Mouse (Mus musculus): ENCODE results near the gene Olfr993. TPM values are rescaled to one million over a fixed set of nuclear protein-coding genes. Genes with fewer than 3 reads are reported as not detected.

Olfr993 gene
- polyA plus RNA-seq (2012; rRNA removed), result 0.11 TPM in 1 of 2 replicates, not detected in the other

DNA sequence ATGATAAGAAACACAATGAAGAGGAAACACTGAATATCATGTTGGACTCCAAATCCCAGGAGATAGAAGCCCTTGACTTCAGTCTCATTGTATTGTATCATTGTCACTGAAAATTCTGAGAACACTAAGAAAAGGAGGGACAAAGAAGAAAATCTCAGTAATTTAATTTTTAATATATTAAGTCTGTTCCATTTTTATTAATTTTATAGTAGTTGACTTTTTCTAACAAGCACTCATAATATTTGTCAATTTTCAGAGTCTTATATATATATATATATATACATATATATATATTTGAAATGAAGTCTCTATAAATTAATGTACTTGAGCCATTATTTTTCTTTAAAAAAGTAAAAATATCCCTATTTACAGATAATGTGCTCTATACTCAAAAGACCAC lies at the start of gene Olfr993:
Gene Olfr993, minus strand, starts transcription at position 101 of the 400 bp plus-strand sequence.
- H3K36me3 ChIP-seq (ENCODE audit: control insufficient read depth, insufficient read depth, low read length), result no peaks in the 10 kb centered on the region
- H3K4me1 ChIP-seq (ENCODE audit: control insufficient read depth, insufficient read depth, low read length), result no peaks in the 10 kb centered on the region
- no peaks in the 10 kb centered on the region for H3K27me3 ChIP-seq (ENCODE audit: control insufficient read depth, insufficient read depth, low read length)
- no peak within 1 kb of the TSS for H3K4me3 ChIP-seq (ENCODE audit: control insufficient read depth, low read depth, low read length)
- TF ChIP-seq CTCF (IDR thresholded peaks at IDR 0.05; ENCODE audit: control insufficient read depth, insufficient read depth, insufficient replicate concordance, low read depth, low read length) (no peak), POLR2A (IDR thresholded peaks at IDR 0.05; ENCODE audit: control insufficient read depth, low read depth, low read length) (no peak)
- H3K27ac ChIP-seq (ENCODE audit: control insufficient read depth, insufficient read depth, low read depth, low read length), result no peak within 1 kb of the TSS

DNA sequence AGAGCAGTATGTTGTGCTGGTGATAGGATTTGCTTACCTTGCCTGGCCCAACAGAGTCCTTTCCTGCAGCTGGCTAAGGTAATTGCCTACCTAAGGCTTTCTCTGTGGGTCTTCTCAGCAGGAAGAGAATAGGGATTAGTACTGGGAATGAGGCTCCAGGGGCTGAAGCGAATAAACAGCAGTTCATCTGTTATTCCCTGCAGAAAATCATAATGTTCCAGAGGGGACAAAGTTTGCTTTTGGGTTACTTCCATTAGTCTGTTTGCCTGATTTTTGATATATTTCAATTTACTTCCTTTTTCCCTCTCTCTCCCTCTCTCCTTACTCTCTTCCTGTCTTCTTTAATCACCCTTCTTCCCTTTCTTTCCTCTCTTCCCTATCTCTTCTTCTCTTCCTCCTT lies 28.9 kb upstream of the Olfr993 start, which contains the start of gene Olfr995:
Gene Olfr995, minus strand, starts transcription at position 101 of the 400 bp plus-strand sequence.
- Histone ChIP-seq H3K27ac (ENCODE audit: control insufficient read depth, insufficient read depth, low read depth, low read length) (no peak within 1 kb of the TSS), H3K36me3 (ENCODE audit: control insufficient read depth, insufficient read depth, low read length) (no peaks in the 10 kb centered on the region), H3K4me3 (ENCODE audit: control insufficient read depth, low read depth, low read length) (no peak within 1 kb of the TSS), H3K27me3 (ENCODE audit: control insufficient read depth, insufficient read depth, low read length) (no peaks in the 10 kb centered on the region), H3K4me1 (ENCODE audit: control insufficient read depth, insufficient read depth, low read length) (no peaks in the 10 kb centered on the region)
- TF ChIP-seq POLR2A (IDR thresholded peaks at IDR 0.05; ENCODE audit: control insufficient read depth, low read depth, low read length) (no peak), CTCF (IDR thresholded peaks at IDR 0.05; ENCODE audit: control insufficient read depth, insufficient read depth, insufficient replicate concordance, low read depth, low read length) (no peak)

DNA sequence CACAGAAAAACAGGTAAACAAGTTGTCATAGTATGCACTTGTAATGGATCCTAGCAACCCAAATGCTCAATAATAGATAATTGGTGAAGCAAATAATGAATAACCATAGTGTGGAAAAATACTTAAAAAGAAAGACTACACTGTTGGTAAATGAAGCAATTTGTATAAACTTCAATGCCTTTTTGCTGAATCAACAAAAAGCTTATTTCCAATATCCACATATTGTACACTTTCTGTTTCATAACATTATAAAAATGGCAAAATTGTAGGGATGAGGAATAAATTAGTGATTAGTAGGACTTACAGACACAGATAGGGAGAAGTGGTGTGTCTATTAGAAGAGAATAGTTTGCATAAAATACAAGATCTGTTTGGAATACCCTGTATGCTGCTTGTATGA lies 27.9 kb upstream of the Olfr993 start:
- Histone ChIP-seq H3K4me3 (ENCODE audit: control insufficient read depth, low read depth, low read length) (no peak overlapping the region), H3K27ac (ENCODE audit: control insufficient read depth, insufficient read depth, low read depth, low read length) (no peak overlapping the region), H3K4me1 (ENCODE audit: control insufficient read depth, insufficient read depth, low read length) (no peaks in the 10 kb centered on the region), H3K36me3 (ENCODE audit: control insufficient read depth, insufficient read depth, low read length) (no peaks in the 10 kb centered on the region), H3K27me3 (ENCODE audit: control insufficient read depth, insufficient read depth, low read length) (no peaks in the 10 kb centered on the region)
- no peak for TF ChIP-seq POLR2A (IDR thresholded peaks at IDR 0.05; ENCODE audit: control insufficient read depth, low read depth, low read length)
- no peak for TF ChIP-seq CTCF (IDR thresholded peaks at IDR 0.05; ENCODE audit: control insufficient read depth, insufficient read depth, insufficient replicate concordance, low read depth, low read length)

DNA sequence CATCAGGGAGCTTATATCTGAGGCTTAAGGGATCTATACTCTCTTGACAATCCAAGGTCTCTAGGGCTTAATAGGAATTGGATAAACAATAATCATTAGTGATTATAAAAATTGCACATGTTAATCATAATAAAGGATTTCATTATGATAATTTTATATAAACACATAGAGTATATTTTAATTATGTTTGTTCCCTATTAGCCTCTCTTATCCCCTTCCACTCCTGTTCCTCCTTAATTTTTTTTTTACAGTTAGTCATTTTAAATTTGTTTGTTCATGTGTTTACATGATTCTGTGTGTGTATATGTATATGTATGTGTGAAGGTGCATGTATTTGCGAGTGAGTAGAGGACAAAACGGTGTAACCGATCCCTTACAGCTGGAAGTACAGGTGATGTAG lies 21.7 kb upstream of the Olfr993 start, which contains the start of gene Olfr994:
Gene Olfr994, minus strand, starts transcription at position 101 of the 400 bp plus-strand sequence.
- H3K36me3 ChIP-seq (ENCODE audit: control insufficient read depth, insufficient read depth, low read length), result no peaks in the 10 kb centered on the region
- no peak within 1 kb of the TSS for H3K27ac ChIP-seq (ENCODE audit: control insufficient read depth, insufficient read depth, low read depth, low read length)
- no peak for TF ChIP-seq POLR2A (IDR thresholded peaks at IDR 0.05; ENCODE audit: control insufficient read depth, low read depth, low read length)
- no peak for TF ChIP-seq CTCF (IDR thresholded peaks at IDR 0.05; ENCODE audit: control insufficient read depth, insufficient read depth, insufficient replicate concordance, low read depth, low read length)
- H3K27me3 ChIP-seq (ENCODE audit: control insufficient read depth, insufficient read depth, low read length), result no peaks in the 10 kb centered on the region
- no peaks in the 10 kb centered on the region for H3K4me1 ChIP-seq (ENCODE audit: control insufficient read depth, insufficient read depth, low read length)
- H3K4me3 ChIP-seq (ENCODE audit: control insufficient read depth, low read depth, low read length), result no peak within 1 kb of the TSS

DNA sequence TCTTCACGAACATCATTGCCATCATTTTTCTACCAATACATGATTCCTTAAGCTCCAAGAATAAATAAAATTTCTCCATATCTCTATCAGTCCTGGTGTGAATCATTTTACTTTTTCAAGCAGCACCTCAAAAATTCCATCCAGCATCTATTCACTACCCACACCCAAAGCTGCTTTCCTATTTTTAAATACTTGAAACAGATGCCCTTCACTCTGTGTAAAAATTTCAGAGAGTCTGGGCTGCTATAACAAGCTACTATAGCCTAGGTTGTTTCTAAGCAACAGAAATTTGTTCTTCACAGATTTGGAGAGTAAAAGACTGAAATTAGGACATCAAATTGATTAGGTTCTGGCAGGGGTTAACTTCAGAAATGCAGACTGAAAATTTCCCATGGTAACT lies 11.2 kb upstream of the Olfr993 start:
- H3K36me3 ChIP-seq (ENCODE audit: control insufficient read depth, insufficient read depth, low read length), result no peaks in the 10 kb centered on the region
- H3K27ac ChIP-seq (ENCODE audit: control insufficient read depth, insufficient read depth, low read depth, low read length), result no peak overlapping the region
- TF ChIP-seq CTCF (IDR thresholded peaks at IDR 0.05; ENCODE audit: control insufficient read depth, insufficient read depth, insufficient replicate concordance, low read depth, low read length) (no peak), POLR2A (IDR thresholded peaks at IDR 0.05; ENCODE audit: control insufficient read depth, low read depth, low read length) (no peak)
- H3K27me3 ChIP-seq (ENCODE audit: control insufficient read depth, insufficient read depth, low read length), result no peaks in the 10 kb centered on the region
- no peaks in the 10 kb centered on the region for H3K4me1 ChIP-seq (ENCODE audit: control insufficient read depth, insufficient read depth, low read length)
- H3K4me3 ChIP-seq (ENCODE audit: control insufficient read depth, low read depth, low read length), result no peak overlapping the region

DNA sequence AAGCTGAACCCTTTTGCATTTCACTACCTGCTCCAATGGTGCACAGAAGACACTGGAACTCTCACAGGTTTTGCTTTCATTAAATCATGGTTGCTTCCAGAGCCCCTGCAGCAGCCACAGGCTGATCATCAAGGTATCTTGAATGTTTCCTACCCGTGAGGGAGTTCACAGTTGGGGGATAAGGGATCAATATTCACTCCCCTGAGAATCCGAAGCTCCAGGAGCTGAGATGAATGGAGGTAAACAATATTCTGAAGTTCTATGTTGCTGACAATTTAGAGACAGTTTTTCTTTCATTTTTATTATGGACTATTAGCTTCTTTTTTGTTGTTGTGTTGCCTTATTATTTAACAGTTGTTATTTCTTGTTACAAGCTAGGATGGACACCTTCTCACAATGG lies 5.3 kb downstream of the Olfr993 start, which contains the start of gene Olfr992:
Gene Olfr992, minus strand, starts transcription at position 101 of the 400 bp plus-strand sequence.
- TF ChIP-seq CTCF (IDR thresholded peaks at IDR 0.05; ENCODE audit: control insufficient read depth, insufficient read depth, insufficient replicate concordance, low read depth, low read length), result no peak
- no peak for TF ChIP-seq POLR2A (IDR thresholded peaks at IDR 0.05; ENCODE audit: control insufficient read depth, low read depth, low read length)
- H3K4me1 ChIP-seq (ENCODE audit: control insufficient read depth, insufficient read depth, low read length), result no peaks in the 10 kb centered on the region

More for the DNA sequence above, 5.3 kb downstream of the Olfr993 start, which contains the start of gene Olfr992:
- Histone ChIP-seq H3K4me3 (ENCODE audit: control insufficient read depth, low read depth, low read length) (no peak within 1 kb of the TSS), H3K27me3 (ENCODE audit: control insufficient read depth, insufficient read depth, low read length) (no peaks in the 10 kb centered on the region), H3K27ac (ENCODE audit: control insufficient read depth, insufficient read depth, low read depth, low read length) (no peak within 1 kb of the TSS), H3K36me3 (ENCODE audit: control insufficient read depth, insufficient read depth, low read length) (no peaks in the 10 kb centered on the region)

Other genes with a start within 250 kb of the Olfr993 start
- gene Lrrc55, start 217.7 kb downstream of the Olfr993 start, polyA plus RNA-seq (2012; rRNA removed), result 5.2 and 7.9 TPM in 2 replicates
- gene Olfr987, start 75.6 kb downstream of the Olfr993 start, polyA plus RNA-seq (2012; rRNA removed), result not detected in 2 replicates
- not detected in 2 replicates for gene Olfr988, start 51.6 kb downstream of the Olfr993 start, polyA plus RNA-seq (2012; rRNA removed)
- gene Olfr992, start 5.4 kb downstream of the Olfr993 start, polyA plus RNA-seq (2012; rRNA removed), result not detected in 2 replicates
- not detected in 2 replicates for gene Olfr994, start 21.6 kb upstream of the Olfr993 start, polyA plus RNA-seq (2012; rRNA removed)
- not detected in 2 replicates for gene Olfr995, start 28.8 kb upstream of the Olfr993 start, polyA plus RNA-seq (2012; rRNA removed)
- gene 4833423E24Rik, start 104.1 kb upstream of the Olfr993 start, polyA plus RNA-seq (2012; rRNA removed), result not detected in 2 replicates
- gene Olfr996, start 164.3 kb upstream of the Olfr993 start, polyA plus RNA-seq (2012; rRNA removed), result not detected in 2 replicates
- not detected in 2 replicates for gene Olfr998, start 174.1 kb upstream of the Olfr993 start, polyA plus RNA-seq (2012; rRNA removed)
- not detected in 2 replicates for gene Olfr1000, start 197.0 kb upstream of the Olfr993 start, polyA plus RNA-seq (2012; rRNA removed)
- gene Olfr1002, start 235.8 kb upstream of the Olfr993 start, polyA plus RNA-seq (2012; rRNA removed), result not detected in 2 replicates
- not detected in 2 replicates for gene Olfr154, start 249.6 kb upstream of the Olfr993 start, polyA plus RNA-seq (2012; rRNA removed)